Mouse (Mus musculus): Measurements from ENCODE around the gene Hmmr.
"Not testable (repeated sequence)": the region's sequence is repeated elsewhere in the genome, so short reads cannot be mapped to it uniquely, and the experiment has no call there.

Gene Hmmr

DNA sequence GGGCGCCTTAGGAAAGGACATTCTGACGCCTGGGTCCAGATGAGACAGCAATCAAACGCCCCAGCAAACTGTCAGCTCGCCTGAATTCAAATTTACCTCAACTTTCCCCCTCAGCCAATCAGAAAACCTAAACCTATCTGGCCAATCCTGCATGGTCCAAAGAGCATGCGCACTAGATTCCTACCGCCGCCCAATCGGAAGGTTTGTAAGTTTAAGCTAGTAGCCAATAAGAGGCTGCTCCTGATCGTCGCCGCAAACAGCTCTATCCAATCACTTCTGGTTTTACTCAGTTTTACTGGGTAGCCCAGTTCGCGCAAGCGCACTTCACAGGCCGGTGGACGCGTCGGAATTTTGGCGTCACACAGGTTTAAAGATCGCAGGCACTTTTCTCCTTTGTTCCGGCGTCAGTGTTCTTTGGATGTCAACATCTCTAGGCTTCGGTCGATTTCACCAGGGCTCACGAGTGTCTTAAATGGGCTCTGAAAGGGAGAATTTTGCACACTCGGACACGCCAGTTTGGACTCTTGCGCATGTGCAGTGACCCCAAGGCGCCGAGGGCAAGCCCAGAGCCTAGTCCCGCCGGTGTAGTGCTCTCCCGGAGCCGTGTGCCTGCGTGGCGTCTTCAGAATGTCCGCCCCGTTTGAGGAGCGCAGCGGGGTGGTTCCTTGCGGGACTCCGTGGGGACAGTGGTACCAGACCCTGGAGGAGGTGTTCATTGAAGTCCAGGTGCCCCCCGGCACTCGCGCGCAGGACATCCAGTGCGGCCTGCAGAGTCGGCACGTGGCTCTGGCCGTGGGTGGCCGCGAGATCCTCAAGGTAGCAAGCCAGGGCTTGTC lies at the start of gene Hmmr, which contains the start of gene Nudcd2:
Hmmr (minus strand) TSS at position 84 of the 836 bp plus-strand sequence.
Nudcd2 (plus strand) TSS at position 329 of the 836 bp plus-strand sequence.
- DNase-seq (ENCODE audit: low spot score in 2 of 2), result peak; percentile 97 to 98

DNA sequence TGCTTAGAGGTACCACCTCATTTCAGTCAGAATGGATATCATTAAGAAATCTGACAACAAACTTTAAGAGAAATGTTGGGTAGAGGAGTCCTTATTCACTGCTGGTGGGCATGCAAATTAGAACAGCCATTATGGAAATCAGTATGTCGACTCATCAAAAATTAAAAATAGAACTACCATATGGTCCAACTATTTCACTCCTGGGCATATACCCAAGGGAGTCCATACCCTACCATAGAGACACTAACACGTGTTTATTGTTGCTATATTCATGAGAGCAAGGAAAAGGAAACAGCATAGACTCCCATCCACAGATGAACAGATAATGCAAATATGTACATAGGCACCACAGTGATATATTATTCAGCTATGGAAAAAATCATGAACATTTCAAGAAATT lies 48.6 kb upstream of the Hmmr start:
- no peak for DNase-seq (ENCODE audit: low spot score in 2 of 2)

DNA sequence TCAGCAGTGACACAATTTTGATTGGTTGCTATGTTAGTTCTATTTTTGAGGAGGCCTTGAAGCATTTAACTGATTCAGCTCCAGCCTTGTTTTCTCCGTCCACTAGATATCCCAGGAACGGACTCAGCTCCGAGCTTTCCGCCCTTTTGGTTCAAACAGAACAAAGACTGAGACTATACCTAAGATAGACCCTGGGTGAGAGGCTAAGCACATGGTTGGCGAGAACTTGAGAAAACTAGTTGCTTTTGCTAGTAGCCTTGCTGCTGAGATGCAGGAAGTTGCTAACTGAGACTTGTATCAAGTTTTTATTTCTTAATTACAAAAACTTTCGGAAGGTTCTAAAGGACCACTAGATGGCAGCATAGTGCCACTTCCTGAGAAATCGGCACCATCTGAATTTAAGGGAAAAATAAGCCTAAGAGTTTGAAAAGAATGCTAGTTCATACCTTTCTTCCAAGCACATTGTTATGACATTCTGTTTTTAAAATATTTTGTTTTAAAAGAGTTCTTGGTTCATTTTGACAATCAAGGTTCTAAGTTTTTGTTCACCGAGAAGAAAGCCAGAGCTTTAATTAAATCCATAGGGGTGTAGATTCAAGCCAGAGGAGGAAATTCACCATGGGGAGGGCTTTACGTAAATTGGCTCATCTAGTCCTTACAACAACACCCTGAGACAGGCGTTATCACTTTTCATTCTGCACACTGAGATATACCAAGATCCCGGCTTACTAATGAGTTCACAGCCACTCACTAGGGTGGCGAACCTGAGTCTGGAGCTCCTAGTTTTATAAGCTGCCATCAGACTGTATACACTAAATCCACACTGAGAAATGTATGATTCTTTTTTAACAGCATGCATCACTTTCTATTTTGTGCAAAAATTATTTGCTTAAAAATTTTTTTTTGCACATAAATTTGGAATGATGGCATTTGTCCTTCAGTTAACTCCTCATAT lies 42.4 kb upstream of the Hmmr start:
- DNase-seq (ENCODE audit: low spot score in 2 of 2), result peak in 1 of 2 experiments; percentile 57

DNA sequence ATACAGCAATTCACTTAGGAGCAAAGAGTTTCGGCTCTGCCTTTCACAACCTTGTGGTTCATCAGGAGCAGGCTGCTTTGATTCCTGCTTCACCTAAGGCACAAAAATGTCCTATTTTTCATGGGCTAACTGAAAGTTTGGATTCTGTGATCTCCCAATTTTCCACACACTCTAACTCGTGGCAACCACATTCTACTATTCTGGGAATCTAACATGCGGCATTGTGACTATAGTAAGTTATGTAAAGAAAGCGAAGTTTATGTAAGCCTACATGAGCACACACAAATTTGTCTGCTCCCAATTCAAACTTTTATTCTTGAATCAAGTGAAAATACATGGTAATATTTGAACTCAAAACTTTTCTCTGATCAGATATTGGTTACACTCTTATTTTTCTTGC lies 31.5 kb upstream of the Hmmr start:
- no peak for DNase-seq (ENCODE audit: low spot score in 2 of 2)

DNA sequence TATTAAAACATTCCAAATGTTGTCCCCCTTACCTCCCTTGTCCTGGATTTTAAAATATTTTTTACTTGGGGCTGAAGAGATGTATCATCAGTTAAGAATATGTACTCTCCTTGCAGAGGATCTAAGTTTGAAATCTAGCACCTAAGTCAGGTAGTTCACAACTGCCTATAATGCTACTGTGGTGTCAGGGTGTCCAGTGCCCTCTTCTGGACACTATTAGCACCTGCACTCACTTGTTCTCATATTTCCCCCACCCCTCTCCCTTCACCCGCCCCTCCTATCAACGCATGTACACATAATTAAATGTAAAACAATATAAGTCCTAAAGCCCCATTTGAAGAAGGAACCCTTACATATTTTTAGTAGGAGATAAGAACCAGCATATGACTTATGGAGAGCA lies 30.2 kb upstream of the Hmmr start:
- DNase-seq (ENCODE audit: low spot score in 2 of 2), result no peak

DNA sequence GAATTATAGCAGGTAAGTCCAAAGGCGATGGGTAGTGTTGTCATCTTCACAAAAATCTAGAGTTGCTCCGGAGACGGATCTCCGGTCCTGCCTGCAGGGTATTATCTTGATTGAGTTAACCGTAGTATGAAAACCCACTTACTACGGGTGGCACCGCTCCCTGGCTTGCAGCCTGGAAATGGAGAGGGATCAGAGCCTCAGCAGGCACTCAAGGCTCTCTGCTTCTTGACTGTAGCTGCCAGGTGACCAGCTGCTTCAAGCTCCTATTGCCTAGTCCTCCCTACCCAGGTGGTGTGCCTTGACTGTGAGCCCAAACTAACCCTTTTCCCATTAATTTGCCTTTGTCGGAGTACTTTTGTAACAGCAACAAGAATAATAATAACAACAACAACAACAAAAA lies 26.7 kb upstream of the Hmmr start:
- no peak for DNase-seq (ENCODE audit: low spot score in 2 of 2)

DNA sequence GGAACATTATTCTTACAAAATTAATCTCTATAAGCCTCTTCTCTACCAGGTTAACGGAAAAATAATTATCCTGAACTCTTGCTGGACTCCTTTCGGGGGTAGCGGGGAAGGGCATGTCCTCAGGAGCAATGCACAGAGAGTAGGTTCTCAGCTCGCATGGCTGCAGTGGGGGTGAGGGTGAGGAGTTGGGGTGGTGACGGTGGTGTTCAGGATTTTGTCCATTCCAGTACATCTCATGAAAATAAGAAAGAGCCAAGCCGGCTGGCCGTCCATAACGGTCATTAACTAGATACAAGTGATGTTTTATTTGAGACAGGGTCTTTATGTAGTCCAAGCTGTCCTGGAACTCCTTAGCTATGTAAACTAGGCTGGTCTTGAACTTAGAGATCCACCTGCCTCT lies 22.7 kb upstream of the Hmmr start:
- no peak for DNase-seq (ENCODE audit: low spot score in 2 of 2)

DNA sequence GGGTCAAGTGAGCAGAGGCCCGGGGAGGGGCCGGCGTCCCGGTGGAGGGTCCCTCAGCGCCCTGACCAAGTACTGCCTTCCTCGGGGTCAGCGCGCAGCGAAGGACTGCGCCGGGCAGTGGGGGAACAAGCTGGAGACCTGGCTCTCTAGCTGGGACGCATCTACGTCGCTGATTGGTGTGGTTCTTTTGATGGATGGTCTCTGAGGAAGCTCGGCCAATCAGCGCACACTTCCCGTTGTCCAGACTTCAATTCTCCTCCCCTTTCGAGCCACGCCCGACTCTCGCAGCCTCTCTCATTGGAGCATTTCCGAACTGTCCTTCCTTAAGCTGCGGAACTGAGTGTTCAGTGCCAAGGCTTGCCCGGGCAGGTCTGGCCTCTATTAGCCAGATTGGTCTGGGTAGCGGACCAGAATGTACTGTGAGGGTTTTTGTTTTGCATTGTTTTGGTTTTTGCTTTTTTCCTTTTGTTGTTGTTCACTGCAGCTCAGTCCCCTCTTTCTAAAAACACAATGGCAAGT lies 21.9 kb upstream of the Hmmr start, which contains the start of gene Ccng1:
Ccng1 (minus strand) TSS at position 203 of the 519 bp plus-strand sequence.
- peak; percentile 95 to 98 for DNase-seq (ENCODE audit: low spot score in 2 of 2)

DNA sequence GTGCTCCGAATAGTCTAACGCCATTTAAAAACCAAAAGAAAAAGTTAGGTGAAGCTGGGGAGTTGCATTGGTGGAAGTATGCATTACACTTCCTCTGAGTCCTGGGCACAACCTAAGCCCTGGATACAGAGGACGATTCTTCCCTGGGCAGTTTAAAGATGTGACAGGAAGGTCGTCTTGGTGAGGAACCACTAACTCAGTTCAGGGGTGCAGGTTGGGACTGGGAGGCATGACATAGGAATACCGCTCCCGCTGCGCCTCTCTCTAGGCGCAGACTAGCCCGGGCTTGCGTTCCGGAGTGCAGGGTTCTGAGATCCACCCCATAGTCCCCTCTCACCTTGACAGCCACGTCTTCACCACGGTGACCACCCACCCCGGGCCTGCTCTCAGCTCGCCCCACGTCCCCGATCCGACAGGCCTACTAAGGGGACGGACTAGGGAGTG lies 21.5 kb upstream of the Hmmr start:
- no peak for DNase-seq (ENCODE audit: low spot score in 2 of 2)

DNA sequence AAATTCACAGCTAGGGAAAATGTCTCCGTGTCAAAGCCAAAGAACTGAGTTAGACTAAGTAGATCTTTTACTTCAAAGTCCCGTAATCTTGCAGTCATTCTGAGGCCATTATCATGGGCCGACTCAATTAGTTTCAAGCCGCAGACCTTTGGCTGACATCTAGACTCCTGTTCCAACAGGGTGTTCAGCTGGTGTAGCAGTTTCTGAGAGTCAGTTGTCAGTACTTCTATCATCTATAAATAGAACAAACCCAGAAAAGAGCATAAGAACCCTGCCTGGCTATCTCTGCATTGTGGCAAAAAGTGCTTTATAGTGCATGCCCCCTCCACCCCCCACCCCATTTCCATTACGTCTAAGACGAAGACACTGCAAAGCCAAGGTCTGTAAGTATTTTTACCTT lies 20.6 kb upstream of the Hmmr start:
- no peak for DNase-seq (ENCODE audit: low spot score in 2 of 2)

DNA sequence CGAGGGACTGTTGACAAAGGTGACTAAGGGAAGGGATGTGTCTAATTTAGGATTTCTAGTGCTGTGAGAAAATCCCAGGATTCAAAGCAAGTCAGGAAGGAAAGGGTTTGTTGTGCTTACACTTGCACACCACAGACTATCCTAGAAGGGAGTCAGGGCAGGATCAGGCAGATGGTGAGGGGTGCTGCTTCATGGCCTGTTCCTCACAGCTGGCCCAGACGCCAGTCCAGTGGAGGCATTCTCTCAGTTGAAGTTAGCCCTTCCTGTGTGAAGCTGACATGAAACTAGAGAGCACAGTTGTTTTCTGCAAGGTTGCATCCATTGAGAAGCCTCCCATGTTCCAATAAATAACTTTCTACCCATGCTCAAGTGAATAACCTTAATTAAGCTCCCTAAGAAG lies 14.5 kb upstream of the Hmmr start:
- no peak for DNase-seq (ENCODE audit: low spot score in 2 of 2)

DNA sequence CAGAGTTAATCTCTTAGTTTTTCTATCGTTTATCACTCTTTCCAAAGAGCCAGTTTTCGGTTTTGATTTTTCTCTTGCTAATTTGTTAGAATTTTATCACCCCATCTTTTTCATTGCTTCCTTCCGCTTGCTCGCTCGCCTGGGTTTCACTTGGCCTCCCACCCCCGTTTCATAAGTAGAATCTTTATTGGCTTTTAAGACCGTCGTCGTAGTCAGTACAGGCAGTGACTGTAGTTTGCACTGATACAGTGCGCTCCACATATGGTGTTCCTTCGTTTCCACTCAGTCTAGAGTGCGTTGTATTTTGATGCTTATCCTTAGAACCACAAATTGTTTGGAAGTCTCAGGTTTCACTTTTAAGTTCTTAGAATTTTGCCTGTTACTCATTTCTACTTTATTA lies 13.1 kb upstream of the Hmmr start:
- DNase-seq (ENCODE audit: low spot score in 2 of 2), result no peak

DNA sequence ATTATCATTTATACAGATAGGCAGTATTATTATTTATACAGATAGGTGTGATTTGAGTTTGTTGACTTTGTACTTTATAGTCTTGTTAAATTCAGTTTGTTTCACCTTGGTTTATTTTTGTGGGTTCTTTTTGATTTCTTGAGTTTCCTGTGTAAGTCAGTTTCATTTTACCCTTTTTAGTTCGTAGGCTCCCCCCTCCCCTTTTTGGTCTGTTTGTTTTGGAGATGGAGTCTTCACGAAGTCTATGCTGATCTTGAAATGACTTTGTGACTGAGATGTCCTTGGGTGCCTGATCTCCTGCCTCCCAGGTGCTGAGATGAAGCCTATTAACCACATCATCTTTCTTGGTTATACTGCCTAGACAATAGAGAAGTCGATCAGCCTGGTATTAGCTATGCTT lies 11.1 kb upstream of the Hmmr start:
- no peak for DNase-seq (ENCODE audit: low spot score in 2 of 2)

DNA sequence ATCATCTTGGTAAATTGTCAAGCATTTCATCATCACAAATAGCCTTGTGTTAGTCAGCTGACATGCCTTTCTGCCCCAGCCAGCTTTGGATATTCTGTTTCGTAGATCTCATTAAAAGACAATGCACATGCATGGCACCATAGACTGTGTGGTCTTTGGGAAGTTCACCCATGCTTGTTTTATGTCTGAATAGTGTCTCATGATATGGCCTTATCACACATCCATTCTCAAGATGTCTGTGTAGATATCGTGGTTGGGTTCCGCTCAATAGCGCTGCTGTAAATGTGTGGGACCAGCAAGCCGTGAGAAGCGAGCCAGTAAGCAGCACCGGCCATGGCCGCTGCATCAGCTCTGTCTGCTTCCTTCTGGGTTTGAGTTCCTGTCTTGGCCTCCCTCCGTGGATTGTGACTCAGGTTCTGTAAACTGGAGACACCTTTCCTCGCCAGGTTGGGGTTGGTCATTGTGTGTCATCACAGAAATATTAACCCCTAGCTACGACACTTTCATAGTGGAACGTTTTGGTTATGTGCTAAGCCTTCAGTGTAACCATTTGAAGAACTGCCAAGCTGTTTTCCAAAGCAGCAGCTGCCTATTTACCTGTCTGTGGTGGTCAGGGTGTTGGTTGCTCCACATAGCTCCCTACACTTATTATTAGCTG lies 8.5 kb upstream of the Hmmr start:
- no peak for DNase-seq (ENCODE audit: low spot score in 2 of 2)

DNA sequence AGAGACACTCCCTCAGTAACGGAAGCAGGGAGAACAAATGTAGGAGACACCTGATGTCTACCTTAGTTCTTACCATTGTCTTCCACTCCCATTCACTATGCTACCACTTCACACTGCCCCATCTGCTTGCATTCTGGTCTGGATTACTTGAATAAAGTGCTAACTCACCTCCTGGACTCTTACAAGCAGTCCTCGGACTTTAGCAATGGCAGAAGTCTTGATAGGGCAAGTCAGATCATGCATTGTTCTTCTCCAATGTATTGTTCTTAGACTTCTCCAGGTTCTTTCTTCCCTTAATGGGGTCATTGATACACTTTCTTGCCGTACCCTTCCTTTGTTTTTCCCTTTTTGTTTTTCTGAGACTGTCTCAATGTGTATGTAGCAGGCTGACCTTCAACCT lies 4.1 kb upstream of the Hmmr start:
- DNase-seq (ENCODE audit: low spot score in 2 of 2), result no peak

DNA sequence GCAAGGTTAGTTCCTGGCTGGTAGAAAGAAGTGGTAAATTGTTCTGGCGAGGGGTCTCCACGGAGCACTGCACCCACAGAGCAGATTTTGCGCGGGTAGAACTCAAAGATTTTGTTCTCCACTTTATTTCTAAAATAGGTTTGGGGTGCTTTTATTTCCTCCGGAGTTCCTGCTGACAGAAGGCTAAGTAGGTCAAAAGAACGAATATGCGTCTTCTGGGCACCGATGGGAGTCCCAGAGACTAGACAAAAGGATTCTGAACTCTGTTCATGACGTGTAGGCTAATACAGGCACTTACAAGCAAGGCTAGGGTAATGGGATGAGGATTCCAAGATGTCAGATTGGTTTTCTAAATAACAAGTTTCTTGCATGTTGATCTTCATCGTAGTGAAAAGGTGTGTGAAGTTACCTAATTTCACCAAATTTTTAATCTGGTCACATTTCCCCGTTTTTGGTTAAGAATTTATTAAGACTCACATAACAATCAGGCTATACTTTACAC lies 1.1 kb upstream of the Hmmr start:
- no peak for DNase-seq (ENCODE audit: low spot score in 2 of 2)

DNA sequence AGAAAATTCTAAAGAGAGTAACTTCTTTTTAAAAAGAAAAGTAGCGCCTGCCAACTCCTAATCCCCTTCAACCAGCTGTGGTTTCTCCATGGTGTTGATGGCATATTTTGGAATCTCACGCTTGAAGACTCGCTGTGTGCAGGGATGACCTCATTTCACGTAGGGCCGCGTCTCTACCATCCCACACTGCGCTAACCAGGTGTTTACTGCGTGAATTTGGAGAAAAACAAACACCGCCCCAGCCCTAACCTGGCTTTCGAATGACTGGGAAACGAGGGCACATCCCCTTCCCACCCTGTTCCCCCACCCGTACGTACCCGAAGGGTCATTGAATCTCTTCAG lies 254 bp downstream of the Hmmr start:
- DNase-seq (ENCODE audit: low spot score in 2 of 2), result no peak

DNA sequence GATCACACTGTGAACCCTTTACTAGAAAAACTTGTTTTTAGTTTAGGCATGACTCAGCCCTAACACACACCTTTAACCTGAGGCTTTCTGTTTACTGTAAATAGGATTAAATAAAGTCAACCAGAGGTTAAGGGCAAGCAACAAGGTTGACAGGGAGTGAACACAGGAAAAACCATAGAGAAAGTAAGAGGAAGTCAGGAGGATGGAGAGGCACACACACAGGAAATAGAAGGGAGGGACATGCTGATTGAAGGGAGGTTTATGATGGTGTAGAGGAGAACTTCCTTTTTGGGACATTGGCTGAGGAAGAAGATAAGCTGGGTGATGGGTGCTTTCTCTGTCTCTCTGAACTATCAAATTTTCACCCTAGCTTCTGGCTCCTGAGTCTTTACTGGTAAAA lies 14.9 kb downstream of the Hmmr start:
- DNase-seq (ENCODE audit: low spot score in 2 of 2), result no peak

DNA sequence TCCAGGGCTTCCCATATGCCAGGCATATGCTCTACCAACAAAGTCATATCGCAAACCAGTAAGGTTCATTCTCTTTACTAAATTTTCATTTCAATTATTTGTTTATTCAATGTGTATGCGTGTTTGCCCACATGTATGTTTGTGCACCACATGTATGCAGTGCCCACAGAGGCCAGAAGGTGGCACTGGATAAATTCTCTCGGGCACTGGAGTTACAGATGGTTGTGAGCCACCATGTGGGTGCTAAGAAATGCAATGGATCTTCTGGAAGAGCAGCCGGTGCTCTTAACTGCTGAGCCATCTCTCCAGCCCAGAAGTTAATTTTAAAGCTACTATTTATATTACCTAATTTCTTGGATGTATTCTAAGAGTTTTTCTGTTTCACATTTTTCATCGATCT lies 17.7 kb downstream of the Hmmr start:
- DNase-seq (ENCODE audit: low spot score in 2 of 2), result peak; percentile 49 to 51

DNA sequence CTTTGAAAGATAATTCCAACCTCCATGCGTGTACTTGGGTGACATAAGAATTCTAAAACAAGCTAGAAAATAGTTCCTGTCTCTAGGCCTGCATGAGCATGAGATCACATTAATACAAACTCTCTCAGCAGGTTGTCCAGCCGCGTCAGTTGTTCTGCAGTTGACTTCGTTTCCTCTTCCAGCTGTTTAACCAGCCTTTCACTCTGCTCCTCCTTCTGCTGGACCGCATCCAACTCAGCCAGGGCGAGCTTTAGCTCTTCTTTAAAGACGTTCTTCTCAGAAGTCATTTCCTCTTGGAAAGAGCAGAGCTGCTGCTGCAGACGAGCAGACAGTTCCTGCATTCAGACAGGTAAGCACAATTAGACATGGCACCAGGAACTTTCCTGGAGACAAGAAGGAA lies 19.4 kb downstream of the Hmmr start:
- peak in 1 of 2 experiments; percentile 37 for DNase-seq (ENCODE audit: low spot score in 2 of 2)

DNA sequence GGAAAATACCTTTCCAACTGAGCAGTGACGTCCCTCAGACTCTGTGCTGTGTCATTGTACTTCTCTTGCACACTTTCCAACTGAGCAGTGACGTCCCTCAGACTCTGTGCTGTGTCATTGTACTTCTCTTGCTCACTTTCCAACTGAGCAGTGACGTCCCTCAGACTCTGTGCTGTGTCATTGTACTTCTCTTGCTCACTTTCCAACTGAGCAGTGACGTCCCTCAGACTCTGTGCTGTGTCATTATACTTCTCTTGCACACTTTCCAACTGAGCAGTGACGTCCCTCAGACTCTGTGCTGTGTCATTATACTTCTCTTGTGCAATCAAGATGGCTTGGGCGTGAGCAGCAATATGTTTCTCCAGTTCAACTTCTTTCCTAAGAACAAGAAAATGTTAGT lies 23.3 kb downstream of the Hmmr start:
- not testable (repeated sequence) for DNase-seq (ENCODE audit: low spot score in 2 of 2)

DNA sequence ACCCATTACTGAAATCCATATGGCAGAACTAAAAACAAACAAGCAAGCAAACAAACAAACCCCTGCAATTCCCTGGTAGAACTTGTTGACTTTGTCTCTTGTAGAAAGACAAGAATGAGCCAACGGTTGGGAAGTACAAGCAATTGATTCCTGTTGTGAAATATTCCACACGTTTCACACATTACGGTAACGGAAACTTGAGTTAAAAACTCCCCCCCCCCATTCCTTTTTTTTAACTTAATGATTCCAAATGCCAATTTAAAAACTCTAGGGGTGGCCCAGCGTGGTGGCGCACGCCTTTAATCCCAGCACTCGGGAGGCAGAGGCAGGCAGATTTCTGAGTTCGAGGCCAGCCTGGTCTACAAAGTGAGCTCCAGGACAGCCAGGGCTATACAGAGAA lies 38.1 kb downstream of the Hmmr start, which contains the start of gene Mat2b:
Mat2b (minus strand) TSS at position 101 of the 400 bp plus-strand sequence.
- DNase-seq (ENCODE audit: low spot score in 2 of 2), result no peak
